Mouse (Mus musculus): ENCODE data around the gene Ppp1r32. TPM values are rescaled to one million over a fixed set of nuclear protein-coding genes. Genes with fewer than 3 reads are reported as not detected.

The Ppp1r32 gene
- polyA plus RNA-seq, 1 experiment: 1.3 TPM

- no peak overlapping the region for H3K27ac ChIP-seq (ENCODE audit: insufficient read depth, low read length)
- no peak for DNase-seq
- H3K27me3 ChIP-seq (ENCODE audit: control insufficient read depth, insufficient read depth, low read length): peaks cover 6% of the 10 kb centered on the region; the same call in 1 of the 2 replicates
- TF ChIP-seq POLR2A (IDR thresholded peaks at IDR 0.05; ENCODE audit: borderline replicate concordance, insufficient read depth, low read length): no peak
- TF ChIP-seq CTCF (IDR thresholded peaks at IDR 0.05; ENCODE audit: borderline replicate concordance, insufficient read depth, low read depth, low read length): no peak
- under 1% methylated on average over 34 of the region's 34 CpGs for WGBS
- H3K4me1 ChIP-seq (ENCODE audit: control insufficient read depth, insufficient read depth, low read length): no peaks in the 10 kb centered on the region
- no peak overlapping the region for H3K4me3 ChIP-seq (replicated peaks; ENCODE audit: insufficient read depth, low read depth, low read length)
Observed at GRCm38 (mm10) chr19:10457484-10457800, 25.3 kb downstream of the Ppp1r32 start.

- under 1% methylated on average over 92 of the region's 96 CpGs for WGBS
- Histone ChIP-seq H3K4me3 (replicated peaks; ENCODE audit: insufficient read depth, low read depth, low read length) (no peak within 1 kb of the TSS), H3K4me1 (ENCODE audit: control insufficient read depth, insufficient read depth, low read length) (no peaks in the 10 kb centered on the region), H3K27ac (ENCODE audit: insufficient read depth, low read length) (no peak within 1 kb of the TSS), H3K27me3 (ENCODE audit: control insufficient read depth, insufficient read depth, low read length) (peaks cover 6% of the 10 kb centered on the region; the same call in 1 of the 2 replicates)
- DNase-seq: no peak
- TF ChIP-seq CTCF (IDR thresholded peaks at IDR 0.05; ENCODE audit: borderline replicate concordance, insufficient read depth, low read depth, low read length) (no peak), POLR2A (IDR thresholded peaks at IDR 0.05; ENCODE audit: borderline replicate concordance, insufficient read depth, low read length) (no peak)
Observed at GRCm38 (mm10) chr19:10456752-10457483, 25.8 kb downstream of the Ppp1r32 start, which contains the start of gene Lrrc10b. TSS of gene Lrrc10b (minus strand) at chr19:10457473.

GRCm38 (mm10) chr19:10455437-10455806, 27.3 kb downstream of the Ppp1r32 start:
- TF ChIP-seq POLR2A (IDR thresholded peaks at IDR 0.05; ENCODE audit: borderline replicate concordance, insufficient read depth, low read length) (no peak), CTCF (IDR thresholded peaks at IDR 0.05; ENCODE audit: borderline replicate concordance, insufficient read depth, low read depth, low read length) (no peak)
- H3K27ac ChIP-seq (ENCODE audit: insufficient read depth, low read length): no peak overlapping the region
- no peaks in the 10 kb centered on the region for H3K4me1 ChIP-seq (ENCODE audit: control insufficient read depth, insufficient read depth, low read length)
- 62% methylated on average over 3 of the region's 3 CpGs for WGBS
- DNase-seq: no peak
- no peak overlapping the region for H3K4me3 ChIP-seq (replicated peaks; ENCODE audit: insufficient read depth, low read depth, low read length)
- H3K27me3 ChIP-seq (ENCODE audit: control insufficient read depth, insufficient read depth, low read length): peaks cover 6% of the 10 kb centered on the region; the same call in 1 of the 2 replicates

- Histone ChIP-seq H3K27ac (ENCODE audit: insufficient read depth, low read length) (no peak overlapping the region), H3K27me3 (ENCODE audit: control insufficient read depth, insufficient read depth, low read length) (peaks cover 6% of the 10 kb centered on the region; the same call in 1 of the 2 replicates), H3K4me1 (ENCODE audit: control insufficient read depth, insufficient read depth, low read length) (no peaks in the 10 kb centered on the region), H3K4me3 (replicated peaks; ENCODE audit: insufficient read depth, low read depth, low read length) (no peak overlapping the region)
- TF ChIP-seq POLR2A (IDR thresholded peaks at IDR 0.05; ENCODE audit: borderline replicate concordance, insufficient read depth, low read length) (no peak), CTCF (IDR thresholded peaks at IDR 0.05; ENCODE audit: borderline replicate concordance, insufficient read depth, low read depth, low read length) (no peak)
- WGBS: 61% methylated on average over 4 of the region's 4 CpGs
- DNase-seq: no peak
Observed at GRCm38 (mm10) chr19:10454718-10455436, 27.9 kb downstream of the Ppp1r32 start.

GRCm38 (mm10) chr19:10449708-10450107, 33.0 kb downstream of the Ppp1r32 start:
- H3K4me3 ChIP-seq (replicated peaks; ENCODE audit: insufficient read depth, low read depth, low read length): no peak overlapping the region
- TF ChIP-seq CTCF (IDR thresholded peaks at IDR 0.05; ENCODE audit: borderline replicate concordance, insufficient read depth, low read depth, low read length): peak; percentile 78; the same call in 1 of the 2 replicates
- TF ChIP-seq POLR2A (IDR thresholded peaks at IDR 0.05; ENCODE audit: borderline replicate concordance, insufficient read depth, low read length): no peak
- DNase-seq: peak; percentile 54 to 68
- WGBS: 10% methylated on average over 3 of the region's 3 CpGs
- H3K27ac ChIP-seq (ENCODE audit: insufficient read depth, low read length): no peak overlapping the region
- H3K27me3 ChIP-seq (ENCODE audit: control insufficient read depth, insufficient read depth, low read length): no peaks in the 10 kb centered on the region
- no peaks in the 10 kb centered on the region for H3K4me1 ChIP-seq (ENCODE audit: control insufficient read depth, insufficient read depth, low read length)

GRCm38 (mm10) chr19:10449190-10449589, 33.5 kb downstream of the Ppp1r32 start:
- WGBS: 73% methylated on average over 6 of the region's 6 CpGs
- H3K4me3 ChIP-seq (replicated peaks; ENCODE audit: insufficient read depth, low read depth, low read length): no peak overlapping the region
- H3K27ac ChIP-seq (ENCODE audit: insufficient read depth, low read length): no peak overlapping the region; the same call in 1 of the 2 replicates
- no peak for DNase-seq
- H3K4me1 ChIP-seq (ENCODE audit: control insufficient read depth, insufficient read depth, low read length): no peaks in the 10 kb centered on the region
- H3K27me3 ChIP-seq (ENCODE audit: control insufficient read depth, insufficient read depth, low read length): no peaks in the 10 kb centered on the region
- TF ChIP-seq POLR2A (IDR thresholded peaks at IDR 0.05; ENCODE audit: borderline replicate concordance, insufficient read depth, low read length): no peak
- TF ChIP-seq CTCF (IDR thresholded peaks at IDR 0.05; ENCODE audit: borderline replicate concordance, insufficient read depth, low read depth, low read length): no peak

- Histone ChIP-seq H3K4me3 (replicated peaks; ENCODE audit: insufficient read depth, low read depth, low read length) (no peak overlapping the region), H3K4me1 (ENCODE audit: control insufficient read depth, insufficient read depth, low read length) (no peaks in the 10 kb centered on the region), H3K27ac (ENCODE audit: insufficient read depth, low read length) (no peak overlapping the region), H3K27me3 (ENCODE audit: control insufficient read depth, insufficient read depth, low read length) (no peaks in the 10 kb centered on the region)
- WGBS: 85% methylated on average over 7 of the region's 7 CpGs
- TF ChIP-seq POLR2A (IDR thresholded peaks at IDR 0.05; ENCODE audit: borderline replicate concordance, insufficient read depth, low read length): no peak
- TF ChIP-seq CTCF (IDR thresholded peaks at IDR 0.05; ENCODE audit: borderline replicate concordance, insufficient read depth, low read depth, low read length): no peak
- no peak for DNase-seq
Observed at GRCm38 (mm10) chr19:10448275-10448674, 34.5 kb downstream of the Ppp1r32 start.
